Mouse (Mus musculus): ENCODE measurements around the gene Avl9. TPM values are rescaled to one million over a fixed set of nuclear protein-coding genes. Genes with fewer than 3 reads are reported as not detected.

Avl9 gene
- polyA plus RNA-seq, 1 experiment from 2014 or later: 32.9 TPM

GRCm38 (mm10) chr6:56797311-56798151 is 82.8 kb downstream of the Avl9 start, which contains the start of gene Kbtbd2:
Gene Kbtbd2, minus strand, starts transcription at chr6:56797813.
- Histone ChIP-seq H3K36me3 (ENCODE audit: control insufficient read depth, insufficient read depth, low read length) (no peaks in the 10 kb centered on the region), H3K4me3 (ENCODE audit: low read depth, low read length) (peak within 1 kb of the TSS; percentile 61), H3K9ac (ENCODE audit: low read depth, low read length) (peak within 1 kb of the TSS; percentile 94), H3K4me1 (replicated peaks; ENCODE audit: control insufficient read depth, insufficient read depth, low read length) (no peaks in the 10 kb centered on the region; the same call in 1 of the 2 replicates), H3K27ac (ENCODE audit: low read depth, low read length) (peak within 1 kb of the TSS; percentile 99), H3K9me3 (ENCODE audit: control insufficient read depth, low read length) (no peaks in the 10 kb centered on the region), H3K27me3 (ENCODE audit: control insufficient read depth, insufficient read depth, low read length) (no peaks in the 10 kb centered on the region), H3K4me2 (replicated peaks; ENCODE audit: low read depth, low read length) (peak within 1 kb of the TSS; percentile 61)
- ATAC-seq (ENCODE audit: low FRiP score) (peak; percentile 97), DNase-seq (ENCODE audit: low spot score) (peak; percentile 94)
- under 1% methylated on average over 77 of the region's 98 CpGs for WGBS

GRCm38 (mm10) chr6:56798152-56798465 is 83.4 kb downstream of the Avl9 start:
- Histone ChIP-seq H3K27ac (ENCODE audit: low read depth, low read length) (peak overlapping the region; percentile 99), H3K4me1 (replicated peaks; ENCODE audit: control insufficient read depth, insufficient read depth, low read length) (no peaks in the 10 kb centered on the region; the same call in 1 of the 2 replicates), H3K9ac (ENCODE audit: low read depth, low read length) (peak overlapping the region; percentile 94), H3K4me2 (replicated peaks; ENCODE audit: low read depth, low read length) (peak overlapping the region; percentile 61), H3K27me3 (ENCODE audit: control insufficient read depth, insufficient read depth, low read length) (no peaks in the 10 kb centered on the region), H3K9me3 (ENCODE audit: control insufficient read depth, low read length) (no peaks in the 10 kb centered on the region), H3K36me3 (ENCODE audit: control insufficient read depth, insufficient read depth, low read length) (no peaks in the 10 kb centered on the region), H3K4me3 (ENCODE audit: low read depth, low read length) (peak overlapping the region; percentile 61)
- 20% methylated on average over 8 of the region's 8 CpGs for WGBS
- DNase-seq (ENCODE audit: low spot score): no peak
- no peak for ATAC-seq (ENCODE audit: low FRiP score)

- no peak overlapping the region for H3K4me3 ChIP-seq (ENCODE audit: low read depth, low read length)
- no peaks in the 10 kb centered on the region for H3K27me3 ChIP-seq (ENCODE audit: control insufficient read depth, insufficient read depth, low read length)
- no peak overlapping the region for H3K4me2 ChIP-seq (replicated peaks; ENCODE audit: low read depth, low read length)
- no peak overlapping the region for H3K27ac ChIP-seq (ENCODE audit: low read depth, low read length)
- WGBS: 92% methylated on average over 4 of the region's 4 CpGs
- H3K36me3 ChIP-seq (ENCODE audit: control insufficient read depth, insufficient read depth, low read length): no peaks in the 10 kb centered on the region
- H3K9ac ChIP-seq (ENCODE audit: low read depth, low read length): no peak overlapping the region
- ATAC-seq (ENCODE audit: low FRiP score): no peak
- no peaks in the 10 kb centered on the region for H3K9me3 ChIP-seq (ENCODE audit: control insufficient read depth, low read length)
- no peaks in the 10 kb centered on the region for H3K4me1 ChIP-seq (replicated peaks; ENCODE audit: control insufficient read depth, insufficient read depth, low read length)
- no peak for DNase-seq (ENCODE audit: low spot score)
These were observed 90.3 kb downstream of the Avl9 start for GRCm38 (mm10) chr6:56805026-56805425.

- Histone ChIP-seq H3K9ac (ENCODE audit: low read depth, low read length) (no peak overlapping the region), H3K4me1 (replicated peaks; ENCODE audit: control insufficient read depth, insufficient read depth, low read length) (no peaks in the 10 kb centered on the region), H3K4me3 (ENCODE audit: low read depth, low read length) (no peak overlapping the region), H3K4me2 (replicated peaks; ENCODE audit: low read depth, low read length) (no peak overlapping the region), H3K27ac (ENCODE audit: low read depth, low read length) (no peak overlapping the region), H3K9me3 (ENCODE audit: control insufficient read depth, low read length) (no peaks in the 10 kb centered on the region), H3K27me3 (ENCODE audit: control insufficient read depth, insufficient read depth, low read length) (no peaks in the 10 kb centered on the region), H3K36me3 (ENCODE audit: control insufficient read depth, insufficient read depth, low read length) (no peaks in the 10 kb centered on the region)
- DNase-seq (ENCODE audit: low spot score) (no peak), ATAC-seq (ENCODE audit: low FRiP score) (no peak)
- 75% methylated on average over 2 of the region's 2 CpGs for WGBS
These were observed 91.5 kb downstream of the Avl9 start for GRCm38 (mm10) chr6:56806195-56806594.

- Histone ChIP-seq H3K9me3 (ENCODE audit: control insufficient read depth, low read length) (no peaks in the 10 kb centered on the region), H3K4me2 (replicated peaks; ENCODE audit: low read depth, low read length) (no peak overlapping the region), H3K4me1 (replicated peaks; ENCODE audit: control insufficient read depth, insufficient read depth, low read length) (no peaks in the 10 kb centered on the region), H3K9ac (ENCODE audit: low read depth, low read length) (no peak overlapping the region), H3K36me3 (ENCODE audit: control insufficient read depth, insufficient read depth, low read length) (no peaks in the 10 kb centered on the region), H3K27ac (ENCODE audit: low read depth, low read length) (no peak overlapping the region), H3K27me3 (ENCODE audit: control insufficient read depth, insufficient read depth, low read length) (no peaks in the 10 kb centered on the region), H3K4me3 (ENCODE audit: low read depth, low read length) (no peak overlapping the region)
- 16% methylated on average over 3 of the region's 3 CpGs for WGBS
- peak; percentile 53 for DNase-seq (ENCODE audit: low spot score)
- ATAC-seq (ENCODE audit: low FRiP score): peak; percentile 83
These were observed 94.0 kb downstream of the Avl9 start for GRCm38 (mm10) chr6:56808656-56809055.

Other genes starting within 250 kb of the Avl9 start
- gene Pde1c, start 145.8 kb upstream of the Avl9 start, polyA plus RNA-seq (2014; fragmentation: Nextera tagmentation; extraction: Ambion mirVana): 3.8 and 6.0 TPM in 2 replicates
- gene Lsm5, start 10.2 kb upstream of the Avl9 start, polyA plus RNA-seq (2014; fragmentation: Nextera tagmentation; extraction: Ambion mirVana): 184 and 192 TPM in 2 replicates
- gene Kbtbd2, start 82.9 kb downstream of the Avl9 start, polyA plus RNA-seq (2014; fragmentation: Nextera tagmentation; extraction: Ambion mirVana): 37.4 and 39.7 TPM in 2 replicates
- 55.4 and 61.4 TPM in 2 replicates for gene Fkbp9, start 117.2 kb downstream of the Avl9 start, polyA plus RNA-seq (2014; fragmentation: Nextera tagmentation; extraction: Ambion mirVana)
- gene Nt5c3, start 209.0 kb downstream of the Avl9 start, polyA plus RNA-seq (2014; fragmentation: Nextera tagmentation; extraction: Ambion mirVana): 98.1 and 102 TPM in 2 replicates
- gene Vmn1r4, start 209.1 kb downstream of the Avl9 start, polyA plus RNA-seq (2014; fragmentation: Nextera tagmentation; extraction: Ambion mirVana): 0.15 and 0.38 TPM in 2 replicates